Mouse (Mus musculus) megakaryocyte-erythroid progenitor cell, adult 5 weeks (primary cell): ENCODE measurements around the gene Extl2. TPM values are rescaled to one million over a fixed set of nuclear protein-coding genes. Genes with fewer than 3 reads are reported as not detected.

Experiments
- polyA plus RNA-seq: library from polyadenylated mRNA; stranded (reverse); fragments of >175 nt; gene quantifications from 2 replicates; pipeline ENCODE4 v1.2.3, GENCODE M21; 2012

The Extl2 gene
- polyA plus RNA-seq: 9.4 and 9.5 TPM in 2 replicates

GRCm38 (mm10) chr3:116006978-116007940 lies at the start of gene Extl2, which contains the start of gene Slc30a7:
TSS of gene Extl2 (plus strand) at chr3:116007462.
TSS of gene Slc30a7 (minus strand) at chr3:116007406.

Other genes starting within 250 kb of the Extl2 start
- gene Dph5, start 119.6 kb upstream of the Extl2 start, polyA plus RNA-seq: 1.5 and 2.0 TPM in 2 replicates
- 4.4 and 5.3 TPM in 2 replicates for gene Slc30a7, start 56 bp upstream of the Extl2 start, polyA plus RNA-seq
- 0.45 and 0.69 TPM in 2 replicates for gene Vcam1, start 122.2 kb downstream of the Extl2 start, polyA plus RNA-seq
- 0.01 TPM in 1 of 2 replicates, not detected in the other for gene Gpr88, start 246.0 kb downstream of the Extl2 start, polyA plus RNA-seq